Comparison of ENCODE assay signal across 27 mouse cellular contexts in the genomic region with DNA sequence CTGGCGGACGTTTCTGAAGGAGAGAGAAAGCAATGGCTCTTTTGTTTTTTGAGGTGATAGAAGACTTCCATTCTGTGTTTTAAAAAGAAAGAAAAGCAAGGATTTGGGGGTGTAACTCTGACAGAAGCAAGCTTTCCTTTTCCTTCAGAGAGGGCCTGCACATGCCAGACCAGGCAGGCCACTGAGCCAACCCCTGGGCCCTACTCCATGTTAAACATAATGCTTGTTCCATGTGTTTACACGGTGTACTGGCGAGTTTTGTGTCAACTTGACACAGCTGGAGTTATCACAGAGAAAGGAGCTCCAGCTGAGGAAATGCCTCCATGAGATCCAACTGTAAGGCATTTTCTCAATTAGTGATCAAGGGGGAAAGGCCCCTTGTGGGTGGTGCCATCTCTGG. TPM values are rescaled to one million over a fixed set of nuclear protein-coding genes. Genes with fewer than 3 reads are reported as not detected.
"Had no signal": no experiment of that assay in that cellular context is flagged by ENCODE, and none has a peak within 500 bp of the region (broad histone marks: within the 10 kb centered on the region; RNA-seq: fewer than 3 reads in every experiment).

No protein-coding gene starts in this region.

- ATAC-seq: midbrain, embryonic 16.5 days had no signal

- H3K4me1 ChIP-seq: midbrain, embryonic 12.5 days; neural tube, embryonic 13.5 days; neural tube, embryonic 15.5 days had no signal

- H3K9me3 ChIP-seq: midbrain, embryonic 10.5 days; midbrain, embryonic 12.5 days; neural tube, embryonic 13.5 days; neural tube, embryonic 15.5 days had no signal

- H3K4me3 ChIP-seq: midbrain, embryonic 10.5 days; midbrain, embryonic 12.5 days; myocyte; neural tube, embryonic 13.5 days; neural tube, embryonic 15.5 days had no signal

- H3K9ac ChIP-seq: lung, embryonic 14.5 days; midbrain, embryonic 12.5 days; neural tube, embryonic 13.5 days; neural tube, embryonic 15.5 days had no signal

- DNase-seq: lung, adult 18-20 months; lung, embryonic 14.5 days; lung, postnatal 10 days; lung, postnatal 4 days; midbrain, embryonic 14.5 days; retina, postnatal 1 day; right cerebral cortex, adult 18-20 months; right cerebral cortex, postnatal 25 days; right cerebral cortex, postnatal 4 days; spleen, adult 18-20 months; thymus, adult 2 months; thymus, postnatal 25 days; thymus, postnatal 4 days had no signal

- H3K27ac ChIP-seq: midbrain, embryonic 10.5 days; neural tube, embryonic 13.5 days; neural tube, embryonic 15.5 days had no signal

- H3K4me2 ChIP-seq: lung, embryonic 14.5 days; midbrain, embryonic 12.5 days; neural tube, embryonic 13.5 days; neural tube, embryonic 15.5 days had no signal

- H3K27me3 ChIP-seq: midbrain, embryonic 12.5 days; neural tube, embryonic 13.5 days; neural tube, embryonic 15.5 days had no signal

RNA-seq across cellular contexts. Expression of gene Gm5678, which starts 39.6 kb away (rescaled TPM):
- total RNA-seq: megakaryocyte, adult 5-6 weeks; megakaryocyte-erythroid progenitor cell, adult 5-6 weeks had no signal
- polyA plus RNA-seq: lung, embryonic 14.5 days; lung, embryonic 16.5 days; midbrain, embryonic 10.5 days; midbrain, embryonic 12.5 days; midbrain, embryonic 14.5 days; midbrain, embryonic 16.5 days; myocyte; neural tube, embryonic 11.5 days; neural tube, embryonic 13.5 days; neural tube, embryonic 15.5 days; small intestine, adult 2 months; stomach, embryonic 14.5 days; testis, adult 2 months; thymus, adult 2 months; urinary bladder, adult 2 months had no signal
